Mouse (Mus musculus): Measurements from ENCODE around the gene Ngb. TPM values are rescaled to one million over a fixed set of nuclear protein-coding genes. Genes with fewer than 3 reads are reported as not detected.

Gene Ngb
- polyA plus RNA-seq, 1 experiment from 2014 or later = 0.38 TPM

DNA sequence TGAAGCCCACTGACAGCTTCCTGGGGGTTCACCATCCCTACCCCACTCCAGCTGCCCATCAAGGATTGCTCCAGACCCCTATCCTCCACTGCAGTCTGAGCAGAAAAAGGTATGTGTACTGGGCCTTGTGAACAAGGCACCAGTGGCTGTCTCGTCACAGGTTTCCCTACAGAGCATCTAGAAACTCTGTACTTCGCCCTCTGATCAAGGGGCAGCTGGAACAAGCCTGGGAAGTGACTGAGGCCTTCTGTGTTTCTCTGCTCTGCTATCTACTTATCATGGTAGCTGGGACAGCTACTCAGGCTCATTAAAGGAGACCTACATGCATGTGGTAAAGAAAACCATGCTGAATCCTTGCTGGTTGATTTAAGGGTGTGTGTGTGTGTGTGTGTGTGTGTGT, 12.6 kb downstream of the Ngb start:
- no peak overlapping the region for H3K4me2 ChIP-seq
- H3K36me3 ChIP-seq = no peaks in the 10 kb centered on the region
- no peak overlapping the region for H3K27ac ChIP-seq
- H3K9me3 ChIP-seq = no peaks in the 10 kb centered on the region
- 71% methylated on average over 2 of the region's 2 CpGs for WGBS
- H3K9ac ChIP-seq = no peak overlapping the region
- H3K4me1 ChIP-seq = no peaks in the 10 kb centered on the region
- no peak for ATAC-seq (ENCODE audit: insufficient number of reproducible peaks, insufficient read depth, low FRiP score, low TSS enrichment, low read depth)
- peaks cover 2% of the 10 kb centered on the region; the same call in 1 of the 2 replicates for H3K27me3 ChIP-seq
- H3K4me3 ChIP-seq = no peak overlapping the region

DNA sequence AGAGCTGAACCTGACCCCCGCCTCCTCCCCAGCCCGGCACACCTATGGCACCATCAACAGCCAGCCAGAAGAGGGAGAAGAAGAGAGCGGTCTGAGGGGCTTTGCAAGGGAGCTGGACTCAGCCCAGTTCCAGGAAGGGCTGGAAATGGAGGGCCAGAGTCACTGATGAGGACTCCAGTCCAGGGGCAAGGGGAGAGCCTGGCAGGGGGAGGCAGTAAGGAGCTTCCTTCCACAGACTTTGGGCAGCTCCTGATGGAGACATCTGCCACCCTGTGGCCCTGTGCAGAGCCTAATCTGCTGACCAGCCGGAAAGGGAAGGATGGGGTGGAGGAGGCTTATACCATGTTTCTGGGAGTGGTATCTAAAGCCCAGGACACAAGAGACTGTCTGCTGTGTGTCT, 13.1 kb downstream of the Ngb start:
- no peak for ATAC-seq (ENCODE audit: insufficient number of reproducible peaks, insufficient read depth, low FRiP score, low TSS enrichment, low read depth)
- no peaks in the 10 kb centered on the region for H3K9me3 ChIP-seq
- no peak overlapping the region for H3K4me3 ChIP-seq
- no peak overlapping the region for H3K27ac ChIP-seq
- WGBS = 65% methylated on average over 4 of the region's 4 CpGs
- H3K4me2 ChIP-seq = no peak overlapping the region
- H3K4me1 ChIP-seq = no peaks in the 10 kb centered on the region
- H3K27me3 ChIP-seq = peaks cover 2% of the 10 kb centered on the region; the same call in 1 of the 2 replicates
- H3K36me3 ChIP-seq = no peaks in the 10 kb centered on the region
- no peak overlapping the region for H3K9ac ChIP-seq

DNA sequence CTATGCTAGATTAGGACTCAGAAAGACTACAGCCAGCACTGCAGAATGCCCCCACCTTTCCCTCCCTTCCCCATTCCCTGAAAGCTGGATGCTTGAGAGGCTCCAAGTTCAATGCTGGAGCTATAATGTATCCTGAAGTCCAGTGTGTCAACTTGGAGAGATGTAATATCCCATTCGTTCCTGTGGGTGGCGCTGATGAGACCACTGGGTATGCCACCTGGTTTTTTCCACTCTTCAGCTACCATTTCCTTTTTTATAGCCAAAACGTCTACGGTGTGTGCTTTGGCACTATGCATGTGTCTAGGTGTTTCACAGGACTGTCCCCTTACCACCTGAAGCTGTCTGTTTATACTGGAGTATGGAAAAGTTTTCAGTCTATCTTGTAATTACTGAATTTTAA, 14.0 kb downstream of the Ngb start:
- Histone ChIP-seq H3K4me3 (no peak overlapping the region), H3K27ac (no peak overlapping the region)
- WGBS = 34% methylated on average over 4 of the region's 4 CpGs

DNA sequence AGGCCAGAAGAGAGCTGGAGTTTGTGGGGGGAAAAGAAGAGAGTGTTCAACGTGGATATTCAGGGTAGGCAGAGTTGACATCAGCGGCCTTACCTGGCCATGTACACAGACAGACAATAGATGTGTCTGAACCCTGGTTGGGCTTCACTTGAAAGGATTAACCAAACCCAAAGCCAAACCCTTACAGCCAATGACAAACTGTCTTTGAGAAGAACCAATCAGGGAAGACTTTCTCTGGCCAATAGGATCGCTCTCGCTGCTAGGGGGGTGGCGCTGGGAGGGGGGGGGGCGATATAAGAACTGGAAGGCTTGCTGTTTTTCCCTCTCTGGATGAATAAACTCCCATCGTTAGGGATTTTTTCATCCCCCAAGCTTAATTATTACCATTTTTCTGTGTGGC, 15.1 kb downstream of the Ngb start:
- 51% methylated on average over 7 of the region's 7 CpGs for WGBS
- Histone ChIP-seq H3K4me1 (no peaks in the 10 kb centered on the region), H3K9ac (no peak overlapping the region), H3K27me3 (peaks cover 2% of the 10 kb centered on the region; the same call in 1 of the 2 replicates), H3K36me3 (no peaks in the 10 kb centered on the region), H3K9me3 (no peaks in the 10 kb centered on the region), H3K27ac (no peak overlapping the region), H3K4me3 (no peak overlapping the region), H3K4me2 (no peak overlapping the region)
- ATAC-seq (ENCODE audit: insufficient number of reproducible peaks, insufficient read depth, low FRiP score, low TSS enrichment, low read depth) = no peak

More for the DNA sequence above, 14.0 kb downstream of the Ngb start:
- Histone ChIP-seq H3K9me3 (no peaks in the 10 kb centered on the region), H3K9ac (no peak overlapping the region), H3K4me1 (no peaks in the 10 kb centered on the region), H3K4me2 (no peak overlapping the region), H3K36me3 (no peaks in the 10 kb centered on the region), H3K27me3 (peaks cover 2% of the 10 kb centered on the region; the same call in 1 of the 2 replicates)
- no peak for ATAC-seq (ENCODE audit: insufficient number of reproducible peaks, insufficient read depth, low FRiP score, low TSS enrichment, low read depth)

DNA sequence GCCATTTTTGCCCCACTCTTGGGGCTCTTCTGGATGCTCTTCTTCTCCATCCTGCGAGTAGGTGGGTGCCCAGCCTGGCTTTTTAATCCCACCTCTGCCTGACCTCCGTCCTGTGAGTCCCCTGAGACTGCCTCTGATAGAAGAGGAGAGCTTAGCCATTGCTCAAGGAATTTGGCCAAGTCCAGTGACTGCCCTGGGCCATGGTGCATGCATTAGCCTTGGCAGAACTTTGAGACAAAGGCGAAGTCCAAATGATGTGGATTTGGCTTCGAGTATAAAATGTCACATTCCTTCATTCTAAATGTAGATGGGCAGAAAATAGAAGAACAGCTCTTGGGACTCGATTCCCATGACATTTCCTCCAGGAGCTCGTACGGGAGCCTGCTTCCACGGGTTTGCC, 19.5 kb downstream of the Ngb start:
- H3K27ac ChIP-seq = no peak overlapping the region
- 77% methylated on average over 8 of the region's 8 CpGs for WGBS

DNA sequence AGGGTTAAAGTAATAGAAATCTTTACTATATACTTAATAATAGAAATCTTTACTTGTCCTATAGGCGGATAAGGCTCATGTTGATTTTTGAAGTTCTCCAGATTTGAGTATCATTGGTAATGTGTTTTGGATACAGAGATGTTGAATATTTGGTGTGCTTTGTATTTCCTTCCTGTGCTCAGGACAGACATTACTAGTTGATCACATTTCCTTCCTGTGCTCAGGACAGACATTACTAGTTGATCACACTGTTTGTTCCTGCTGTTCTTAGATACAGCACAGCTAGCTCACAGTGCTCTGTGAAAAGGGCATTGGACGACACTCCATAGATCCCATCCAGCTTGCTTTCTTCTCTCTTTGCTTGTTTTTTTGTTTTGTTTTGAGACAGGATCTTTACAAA, 25.7 kb downstream of the Ngb start:
- Histone ChIP-seq H3K4me2 (no peak overlapping the region), H3K36me3 (no peaks in the 10 kb centered on the region), H3K4me3 (no peak overlapping the region), H3K27ac (no peak overlapping the region), H3K9ac (no peak overlapping the region), H3K27me3 (no peaks in the 10 kb centered on the region), H3K9me3 (no peaks in the 10 kb centered on the region), H3K4me1 (no peaks in the 10 kb centered on the region)
- WGBS = 86% methylated on average over 2 of the region's 2 CpGs
- ATAC-seq (ENCODE audit: insufficient number of reproducible peaks, insufficient read depth, low FRiP score, low TSS enrichment, low read depth) = no peak

More for the DNA sequence above, 19.5 kb downstream of the Ngb start:
- no peak for ATAC-seq (ENCODE audit: insufficient number of reproducible peaks, insufficient read depth, low FRiP score, low TSS enrichment, low read depth)
- no peak overlapping the region for H3K9ac ChIP-seq
- H3K36me3 ChIP-seq = no peaks in the 10 kb centered on the region
- H3K4me1 ChIP-seq = no peaks in the 10 kb centered on the region
- no peaks in the 10 kb centered on the region for H3K9me3 ChIP-seq
- peaks cover 2% of the 10 kb centered on the region; the same call in 1 of the 2 replicates for H3K27me3 ChIP-seq
- H3K4me3 ChIP-seq = no peak overlapping the region
- no peak overlapping the region for H3K4me2 ChIP-seq

DNA sequence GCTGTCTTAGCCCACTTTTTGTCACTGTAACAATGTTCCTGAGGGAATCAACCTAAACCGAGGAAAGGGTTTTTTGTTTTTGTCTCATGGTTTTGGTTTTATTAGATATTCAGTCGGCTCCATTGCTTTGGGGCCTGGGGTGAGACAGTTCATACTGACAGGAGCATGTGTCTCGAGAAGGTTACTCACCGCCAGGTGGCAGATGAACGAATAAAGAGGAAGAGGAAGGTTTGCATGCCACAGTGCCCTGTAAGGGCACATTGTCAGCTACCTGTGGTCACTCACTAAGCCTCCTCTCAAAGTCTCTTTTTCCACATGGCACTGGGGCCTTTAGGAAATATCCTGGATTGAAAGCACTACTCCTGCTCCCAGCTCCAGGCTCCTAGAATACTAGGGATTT, 31.8 kb downstream of the Ngb start:
- Histone ChIP-seq H3K9ac (no peak overlapping the region), H3K36me3 (no peaks in the 10 kb centered on the region), H3K9me3 (no peaks in the 10 kb centered on the region), H3K4me2 (no peak overlapping the region), H3K4me1 (no peaks in the 10 kb centered on the region), H3K27ac (no peak overlapping the region), H3K27me3 (no peaks in the 10 kb centered on the region; the same call in 1 of the 2 replicates), H3K4me3 (no peak overlapping the region)
- 77% methylated on average over 5 of the region's 5 CpGs for WGBS
- no peak for ATAC-seq (ENCODE audit: insufficient number of reproducible peaks, insufficient read depth, low FRiP score, low TSS enrichment, low read depth)

DNA sequence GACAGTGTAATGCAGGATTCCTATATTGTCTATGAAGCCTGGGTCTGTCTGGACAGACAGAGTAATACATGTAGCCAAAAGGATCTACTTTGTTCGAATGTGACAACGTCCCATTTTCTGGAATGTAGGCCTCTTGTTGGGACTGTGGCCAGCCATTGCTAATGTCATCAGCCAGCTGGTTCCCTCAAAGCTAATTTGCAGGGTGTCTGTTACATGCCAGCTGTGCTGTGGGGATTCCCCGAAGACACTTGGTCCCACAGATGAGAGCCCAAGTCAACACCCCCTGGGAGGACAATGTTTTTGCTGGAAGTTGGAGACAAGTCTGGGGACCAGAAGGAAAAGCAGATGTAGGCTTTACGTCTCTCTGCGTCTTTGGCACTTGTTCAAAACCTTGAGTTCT, 35.9 kb downstream of the Ngb start:
- H3K9ac ChIP-seq = no peak overlapping the region
- H3K4me2 ChIP-seq = no peak overlapping the region
- H3K27ac ChIP-seq = no peak overlapping the region
- no peaks in the 10 kb centered on the region for H3K4me1 ChIP-seq
- no peaks in the 10 kb centered on the region for H3K36me3 ChIP-seq
- H3K9me3 ChIP-seq = no peaks in the 10 kb centered on the region
- H3K27me3 ChIP-seq = peaks cover 3% of the 10 kb centered on the region; the same call in 1 of the 2 replicates
- 79% methylated on average over 5 of the region's 5 CpGs for WGBS
- H3K4me3 ChIP-seq = no peak overlapping the region
- ATAC-seq (ENCODE audit: insufficient number of reproducible peaks, insufficient read depth, low FRiP score, low TSS enrichment, low read depth) = no peak

DNA sequence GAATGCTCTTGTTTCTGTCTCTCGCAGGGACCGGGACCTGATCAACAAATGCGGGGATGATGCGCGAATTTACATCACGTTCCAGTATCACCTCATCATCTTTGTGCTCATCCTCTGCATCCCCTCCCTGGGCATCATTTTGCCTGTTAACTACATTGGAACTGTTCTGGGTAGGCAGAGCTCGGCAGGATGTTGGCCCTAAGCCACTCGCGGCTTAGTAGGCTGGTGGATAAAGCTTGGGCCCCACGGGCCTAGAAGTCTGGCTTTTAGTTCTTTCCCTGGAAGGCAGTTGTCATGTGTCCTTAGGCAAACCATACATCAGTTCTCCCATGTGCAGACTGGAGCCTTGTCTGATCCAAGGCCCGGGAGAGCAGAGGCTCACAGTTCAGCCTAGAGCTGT, 36.9 kb downstream of the Ngb start:
- Histone ChIP-seq H3K4me1 (no peaks in the 10 kb centered on the region), H3K27ac (no peak overlapping the region), H3K9ac (no peak overlapping the region), H3K36me3 (no peaks in the 10 kb centered on the region), H3K4me2 (no peak overlapping the region), H3K4me3 (no peak overlapping the region), H3K27me3 (peaks cover 3% of the 10 kb centered on the region; the same call in 1 of the 2 replicates), H3K9me3 (no peaks in the 10 kb centered on the region)
- no peak for ATAC-seq (ENCODE audit: insufficient number of reproducible peaks, insufficient read depth, low FRiP score, low TSS enrichment, low read depth)
- WGBS = 89% methylated on average over 11 of the region's 11 CpGs

DNA sequence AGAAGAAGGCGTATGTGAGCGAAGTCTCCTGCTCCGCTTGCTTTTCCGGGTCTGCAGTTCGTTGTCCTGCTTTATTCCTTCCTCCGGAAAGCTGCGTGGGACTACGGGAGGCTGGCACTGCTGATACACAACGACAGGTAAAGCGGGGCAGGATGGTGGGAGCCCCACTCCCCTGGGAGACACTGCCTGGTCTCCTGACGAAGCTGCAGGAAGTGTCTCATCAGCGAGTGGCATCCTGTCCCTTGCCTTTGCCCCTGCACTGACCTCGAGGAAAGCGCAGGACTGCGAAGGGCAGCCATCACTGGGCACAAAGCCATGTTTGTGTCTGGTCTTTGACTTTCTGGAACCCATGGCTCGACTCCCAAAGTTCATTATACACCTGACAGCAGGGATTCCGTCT, 45.3 kb downstream of the Ngb start:
- Histone ChIP-seq H3K27me3 (peaks cover 23% of the 10 kb centered on the region), H3K27ac (no peak overlapping the region), H3K9ac (no peak overlapping the region), H3K36me3 (no peaks in the 10 kb centered on the region), H3K9me3 (no peaks in the 10 kb centered on the region), H3K4me1 (no peaks in the 10 kb centered on the region), H3K4me2 (no peak overlapping the region), H3K4me3 (no peak overlapping the region)
- no peak for ATAC-seq (ENCODE audit: insufficient number of reproducible peaks, insufficient read depth, low FRiP score, low TSS enrichment, low read depth)
- 66% methylated on average over 17 of the region's 17 CpGs for WGBS

DNA sequence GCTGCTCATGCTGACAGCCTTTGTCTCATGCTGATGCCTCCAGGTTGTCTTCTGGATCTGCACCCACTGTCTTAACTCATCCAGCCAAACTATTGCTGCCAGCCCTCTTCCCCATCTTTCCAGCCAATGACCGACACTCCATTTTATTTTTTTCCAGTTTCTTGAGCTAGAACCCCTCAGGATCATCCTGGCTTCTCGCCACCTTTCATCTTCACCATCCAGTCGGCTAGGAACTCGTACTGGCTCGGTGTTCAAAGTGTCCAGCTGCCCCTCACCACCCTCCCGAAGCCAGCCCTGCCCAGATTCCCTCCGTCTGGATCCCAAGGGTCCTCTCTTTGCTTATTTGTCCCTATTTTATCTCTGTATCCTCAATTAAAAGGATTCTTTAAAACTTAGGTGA, 47.5 kb downstream of the Ngb start:
- H3K9ac ChIP-seq = no peak overlapping the region
- H3K9me3 ChIP-seq = no peaks in the 10 kb centered on the region
- H3K27me3 ChIP-seq = peaks cover 23% of the 10 kb centered on the region
- H3K36me3 ChIP-seq = no peaks in the 10 kb centered on the region
- ATAC-seq (ENCODE audit: insufficient number of reproducible peaks, insufficient read depth, low FRiP score, low TSS enrichment, low read depth) = no peak
- H3K4me2 ChIP-seq = no peak overlapping the region
- H3K4me3 ChIP-seq = no peak overlapping the region
- H3K4me1 ChIP-seq = no peaks in the 10 kb centered on the region
- WGBS = 59% methylated on average over 7 of the region's 7 CpGs
- no peak overlapping the region for H3K27ac ChIP-seq

DNA sequence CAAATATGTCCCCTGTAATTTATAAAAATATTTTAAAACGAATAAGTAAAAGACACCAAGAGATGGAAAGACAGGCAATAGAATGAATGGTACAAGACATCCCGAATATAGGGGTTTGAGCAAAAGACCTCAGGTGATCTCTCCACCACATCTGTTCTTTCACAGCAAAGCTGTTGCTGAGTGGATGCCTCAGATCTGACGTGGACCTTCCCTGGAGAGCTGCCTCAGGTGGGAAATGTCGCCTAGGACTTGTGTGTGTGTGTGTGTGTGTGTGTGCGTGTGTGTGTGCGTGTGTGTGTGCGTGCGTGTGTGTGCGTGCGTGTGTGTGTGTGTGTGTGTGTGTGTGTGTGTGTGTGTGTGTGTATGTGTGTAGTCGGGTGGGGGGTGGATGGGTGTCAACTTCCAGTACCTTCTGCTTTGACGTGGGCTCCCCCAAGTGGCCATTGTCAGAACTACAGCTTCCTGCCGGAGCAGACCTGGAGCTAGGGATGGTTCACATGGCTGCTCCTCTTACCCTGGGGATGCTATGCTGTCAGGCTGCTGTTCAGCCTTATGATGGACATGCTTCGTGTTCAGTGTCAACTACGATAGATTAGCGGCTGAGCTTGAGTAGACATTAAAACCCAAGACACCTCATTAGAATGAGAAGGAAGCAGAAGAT, 49.5 kb downstream of the Ngb start:
- no peak overlapping the region for H3K4me2 ChIP-seq
- no peak for ATAC-seq (ENCODE audit: insufficient number of reproducible peaks, insufficient read depth, low FRiP score, low TSS enrichment, low read depth)
- no peaks in the 10 kb centered on the region for H3K4me1 ChIP-seq

More for the DNA sequence above, 49.5 kb downstream of the Ngb start:
- Histone ChIP-seq H3K27ac (no peak overlapping the region), H3K9ac (no peak overlapping the region), H3K9me3 (no peaks in the 10 kb centered on the region), H3K4me3 (no peak overlapping the region), H3K36me3 (no peaks in the 10 kb centered on the region), H3K27me3 (peaks cover 23% of the 10 kb centered on the region)
- WGBS = 27% methylated on average over 12 of the region's 16 CpGs

Data from embryonic facial prominence, embryonic 13.5 days (tissue).